Mouse (Mus musculus): ENCODE measurements around the gene Gpr33. TPM values are rescaled to one million over a fixed set of nuclear protein-coding genes. Genes with fewer than 3 reads are reported as not detected.
A peak's percentile ranks its signal among the peaks of the same experiment; 100 is the strongest.

The Gpr33 gene
- not detected for total RNA-seq (2022)

GRCm38 (mm10) chr12:52027963-52028362, at the start of gene Gpr33:
Gene Gpr33, minus strand, starts transcription at chr12:52028063.
- no peak for DNase-seq (ENCODE audit: low spot score in 2 of 2)

DNA sequence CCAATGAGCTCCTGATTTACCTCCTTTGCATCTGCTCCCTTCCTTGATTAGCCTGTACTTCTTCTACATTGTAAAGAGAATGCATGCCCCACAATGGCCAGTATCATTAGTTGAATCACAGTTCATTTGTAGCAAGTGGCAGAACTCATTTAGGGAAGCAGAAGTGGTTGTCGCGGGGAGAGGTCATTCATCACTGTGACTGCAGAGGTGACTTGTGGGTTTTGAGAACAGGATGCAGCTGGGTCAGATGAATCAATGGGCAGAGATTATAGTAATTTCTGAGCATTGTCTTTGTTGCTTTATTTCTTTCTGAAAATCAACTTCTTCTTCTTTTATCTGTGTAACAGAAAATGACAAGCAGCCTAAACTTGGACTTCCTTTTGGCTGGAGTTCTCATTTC, 21.5 kb upstream of the Gpr33 start:
- DNase-seq (ENCODE audit: low spot score in 2 of 2), result no peak

DNA sequence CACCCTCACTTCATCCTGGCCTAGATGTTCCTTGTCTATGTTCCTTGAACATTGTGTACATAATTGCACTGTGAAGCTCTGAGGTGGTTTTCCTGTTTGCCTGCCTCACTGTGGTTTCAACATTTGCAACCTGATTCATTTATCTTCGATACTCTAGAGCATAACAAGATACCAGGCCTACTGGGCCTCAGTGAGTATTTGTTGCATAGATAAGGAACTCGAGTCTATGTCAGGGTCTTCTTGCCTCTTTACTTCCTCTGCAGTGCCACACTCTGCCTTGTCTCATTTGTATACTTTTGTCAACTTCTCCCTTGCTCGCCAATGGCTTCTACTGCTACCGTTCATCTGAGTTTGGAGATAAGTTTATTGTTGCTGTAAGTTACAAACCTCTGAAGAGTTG, 18.5 kb upstream of the Gpr33 start:
- no peak for DNase-seq (ENCODE audit: low spot score in 2 of 2)

- no peak for DNase-seq (ENCODE audit: low spot score in 2 of 2)
Observed at GRCm38 (mm10) chr12:52042818-52043336, 15.0 kb upstream of the Gpr33 start.

DNA sequence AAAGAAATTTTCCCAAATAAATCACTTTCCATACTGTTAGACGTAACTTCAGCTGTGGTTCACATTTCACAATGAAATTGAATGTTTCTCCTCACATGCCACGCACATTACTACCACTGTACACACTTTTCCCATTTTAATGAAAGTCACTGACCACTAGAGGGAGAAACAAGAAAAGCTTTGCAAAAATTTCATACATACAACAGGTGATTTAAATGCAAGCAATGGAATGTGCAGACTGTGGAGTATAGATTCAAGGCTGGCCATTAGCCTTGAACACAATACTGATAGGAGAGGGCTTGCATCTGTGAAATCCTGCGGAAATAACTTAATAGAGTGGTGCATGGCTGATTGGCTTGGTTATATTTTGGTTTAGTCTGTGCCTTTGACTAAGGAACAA, 10.5 kb upstream of the Gpr33 start:
- DNase-seq (ENCODE audit: low spot score in 2 of 2), result no peak

- no peak for DNase-seq (ENCODE audit: low spot score in 2 of 2)
Observed at GRCm38 (mm10) chr12:52034956-52035355, 7.1 kb upstream of the Gpr33 start.

GRCm38 (mm10) chr12:52032276-52032675, 4.4 kb upstream of the Gpr33 start:
- no peak for DNase-seq (ENCODE audit: low spot score in 2 of 2)

- no peak for DNase-seq (ENCODE audit: low spot score in 2 of 2)
Observed at GRCm38 (mm10) chr12:52014494-52015029, 13.3 kb downstream of the Gpr33 start.

DNA sequence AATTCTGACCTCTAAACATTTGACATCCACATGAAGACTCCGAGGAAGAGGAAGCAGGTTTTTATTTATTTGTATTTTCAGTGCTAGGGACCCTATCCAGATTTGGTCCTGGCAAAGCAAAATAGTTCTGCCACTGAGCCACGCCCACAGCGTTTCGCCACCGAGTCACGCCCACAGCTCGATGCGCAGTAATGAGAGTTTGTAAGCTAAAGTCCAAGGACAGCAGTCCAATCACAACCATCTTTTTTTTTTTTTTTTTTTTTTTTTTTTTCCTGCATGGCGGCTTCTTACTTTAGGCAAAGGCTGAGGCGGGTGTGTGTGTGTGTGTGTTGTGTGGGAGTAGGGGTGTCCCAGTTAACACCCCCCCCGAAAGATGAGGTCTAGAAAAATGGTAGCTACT, 13.8 kb downstream of the Gpr33 start:
- no peak for DNase-seq (ENCODE audit: low spot score in 2 of 2)

DNA sequence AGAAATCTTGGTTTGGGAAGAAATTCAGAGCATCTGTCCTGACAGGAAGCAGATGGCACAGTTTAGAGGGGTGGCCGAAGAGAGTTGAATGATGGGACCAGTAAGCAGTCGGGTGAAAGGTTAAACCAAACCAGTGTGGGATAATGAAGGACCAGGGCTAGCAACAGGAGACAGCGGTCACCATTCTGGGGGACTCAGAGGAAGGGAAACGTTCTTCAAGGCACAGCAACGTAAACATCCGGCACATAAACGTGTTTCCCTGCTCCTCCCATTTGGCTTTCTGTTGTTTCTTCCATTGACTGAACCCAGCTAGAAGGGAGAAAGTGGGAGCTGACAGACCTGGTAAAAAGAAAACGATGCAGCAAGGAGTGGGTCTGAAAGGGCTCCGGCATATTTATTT, 14.6 kb downstream of the Gpr33 start:
- DNase-seq (ENCODE audit: low spot score in 2 of 2), result no peak

DNA sequence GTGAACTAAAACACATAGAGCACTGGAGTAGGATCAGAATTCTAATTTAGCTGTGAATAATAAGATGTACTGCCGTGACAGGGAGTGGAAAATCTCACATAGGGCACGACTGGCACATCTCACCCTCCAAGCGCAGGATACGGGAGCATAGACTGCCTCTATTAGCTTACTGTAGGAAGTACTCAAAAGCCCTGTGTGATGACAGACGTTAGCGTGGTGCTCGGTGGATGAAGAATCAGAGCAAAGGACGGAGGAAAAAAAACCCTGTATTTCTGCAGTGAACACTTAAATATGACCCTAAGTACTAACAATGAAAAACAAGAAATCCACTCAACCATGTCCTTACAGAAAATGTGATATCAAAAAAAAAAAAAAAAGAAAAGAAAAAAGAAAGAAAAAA, 15.7 kb downstream of the Gpr33 start:
- no peak for DNase-seq (ENCODE audit: low spot score in 2 of 2)

GRCm38 (mm10) chr12:52010630-52010961, 17.3 kb downstream of the Gpr33 start:
- no peak for DNase-seq (ENCODE audit: low spot score in 2 of 2)

DNA sequence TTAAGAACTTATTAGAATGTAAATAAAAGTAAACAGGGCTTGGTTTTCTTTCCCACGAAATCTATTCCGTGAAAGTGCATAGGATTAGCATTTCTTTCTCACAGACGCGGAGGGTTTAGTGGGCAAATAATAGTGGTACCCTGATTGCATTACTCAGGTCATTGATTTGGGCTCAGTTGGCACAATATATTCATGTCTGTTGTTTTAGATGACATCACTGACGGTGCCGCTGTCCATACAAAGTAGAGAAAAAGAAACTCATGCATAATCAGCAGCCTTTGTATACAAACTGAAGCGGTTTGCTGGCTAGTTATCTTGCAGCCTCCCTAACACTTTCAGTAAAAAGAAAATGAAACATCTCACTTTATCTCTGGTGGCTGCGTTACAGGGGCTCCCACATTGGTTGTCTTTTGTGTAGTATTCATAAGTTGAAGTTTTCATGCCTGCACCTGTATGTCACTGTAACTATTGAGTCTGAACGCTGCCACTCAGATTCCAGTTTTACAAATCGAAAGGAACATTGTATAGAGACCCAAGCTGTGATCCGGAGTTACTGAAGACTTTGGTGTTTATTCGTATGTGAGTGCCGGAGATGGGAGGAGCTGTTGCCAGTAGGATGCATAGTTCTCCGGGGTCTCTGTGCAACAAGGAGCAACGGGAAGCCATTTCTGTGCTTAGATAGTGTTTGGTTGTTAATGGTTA, 17.8 kb downstream of the Gpr33 start:
- no peak for DNase-seq (ENCODE audit: low spot score in 2 of 2)

DNA sequence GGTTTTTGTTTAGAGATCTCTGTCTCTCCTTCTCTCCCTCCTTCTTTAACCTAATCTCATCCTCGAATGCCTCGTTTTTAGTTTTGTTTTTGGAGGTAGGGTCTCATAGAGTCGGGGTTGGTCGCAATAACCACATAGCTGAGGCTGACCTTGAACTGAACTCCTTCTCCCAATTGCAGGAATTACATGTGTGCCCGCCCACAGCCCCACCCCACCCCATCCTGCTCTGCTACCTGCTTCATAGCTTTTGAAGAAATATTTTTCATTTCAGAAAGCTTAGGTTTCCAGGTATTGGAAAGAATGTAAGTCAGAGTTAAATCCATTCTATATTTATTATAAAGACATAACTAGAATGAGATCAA, 21.2 kb downstream of the Gpr33 start:
- DNase-seq (ENCODE audit: low spot score in 2 of 2), result no peak

DNA sequence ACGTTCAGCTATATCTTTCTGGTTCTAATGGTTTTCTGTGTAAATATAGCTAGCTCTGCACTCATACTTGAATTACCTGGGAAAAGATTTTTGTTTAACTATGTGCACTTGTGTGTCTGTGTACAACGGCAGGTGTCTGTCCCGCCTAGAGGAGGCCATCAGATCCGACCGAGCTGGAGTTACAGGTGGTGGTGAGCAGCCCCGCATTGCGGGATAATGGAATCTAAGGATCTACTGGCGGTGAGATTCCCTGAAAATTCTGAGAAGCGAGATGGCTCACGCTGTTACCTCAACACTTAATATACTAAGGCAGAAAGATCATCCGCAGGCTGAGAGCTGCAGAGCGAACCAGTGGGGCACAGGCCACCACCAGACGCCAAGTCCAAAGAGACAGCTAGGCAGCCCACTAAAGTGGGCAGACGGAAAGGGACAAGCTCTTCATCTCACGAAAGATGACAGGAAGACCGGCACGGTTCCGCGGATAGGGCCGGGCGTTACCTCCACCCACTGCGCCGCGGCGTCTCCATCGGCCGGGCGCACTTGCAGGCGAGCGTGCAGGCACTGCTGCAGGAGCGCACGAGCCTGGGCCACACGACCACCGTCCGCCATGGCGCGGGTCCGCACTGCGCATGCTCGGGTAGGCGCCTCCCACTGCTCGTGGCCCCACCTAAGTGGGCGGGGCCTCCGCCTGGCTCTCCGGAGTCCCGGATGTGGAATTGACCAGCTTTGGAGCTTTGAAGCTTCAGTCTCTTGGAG, 21.8 kb downstream of the Gpr33 start, which contains the start of gene Dtd2:
Gene Dtd2, minus strand, starts transcription at position 625 of the 756 bp plus-strand sequence.
- DNase-seq (ENCODE audit: low spot score in 2 of 2), result peak; percentile 84 to 88

- no peak for DNase-seq (ENCODE audit: low spot score in 2 of 2)
Observed at GRCm38 (mm10) chr12:52002746-52003145, 25.1 kb downstream of the Gpr33 start.

DNA sequence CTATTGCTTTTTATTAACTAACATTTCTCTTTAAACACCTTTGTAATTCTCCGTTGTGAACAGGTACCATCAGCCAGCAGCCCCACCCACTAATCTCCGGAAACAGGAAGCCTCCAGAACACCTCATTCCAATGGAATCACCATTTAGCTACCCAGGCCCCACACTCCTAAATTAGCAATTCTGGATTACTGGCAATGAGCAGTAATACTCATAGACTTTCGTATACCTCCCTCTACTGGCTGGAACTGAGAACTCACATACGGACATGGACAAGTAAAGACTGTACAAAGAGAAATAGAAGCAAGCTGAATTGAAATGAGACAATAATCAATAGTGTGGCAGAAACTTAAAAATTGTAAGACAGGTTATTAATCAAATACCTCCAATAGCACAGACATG, 26.3 kb downstream of the Gpr33 start:
- peak in 1 of 2 experiments; percentile 29 for DNase-seq (ENCODE audit: low spot score in 2 of 2)

GRCm38 (mm10) chr12:51998366-51998932, 29.4 kb downstream of the Gpr33 start:
- DNase-seq (ENCODE audit: low spot score in 2 of 2), result no peak

GRCm38 (mm10) chr12:51995738-51996536, 31.9 kb downstream of the Gpr33 start:
- DNase-seq (ENCODE audit: low spot score in 2 of 2), result no peak

DNA sequence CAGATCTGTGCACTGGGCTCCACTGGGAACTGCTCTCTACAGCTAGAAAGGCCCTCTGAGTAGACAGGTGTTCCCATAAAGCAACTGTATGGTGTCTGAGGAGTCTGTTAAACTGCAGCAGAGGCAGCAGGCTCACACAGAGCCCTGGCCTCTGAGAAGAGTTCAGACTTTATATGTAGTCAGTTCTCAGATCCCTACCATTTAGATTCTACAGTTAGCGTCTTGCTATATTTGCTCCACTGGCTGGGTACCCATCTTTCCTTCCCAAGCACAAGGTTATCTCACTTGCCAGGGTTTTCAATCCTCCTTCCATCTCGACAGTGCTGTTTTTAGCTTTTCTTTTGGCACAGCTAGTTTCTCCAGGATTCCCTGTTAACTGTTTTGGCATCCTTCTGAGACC, 37.2 kb downstream of the Gpr33 start:
- DNase-seq (ENCODE audit: low spot score in 2 of 2), result peak; percentile 12 to 19

DNA sequence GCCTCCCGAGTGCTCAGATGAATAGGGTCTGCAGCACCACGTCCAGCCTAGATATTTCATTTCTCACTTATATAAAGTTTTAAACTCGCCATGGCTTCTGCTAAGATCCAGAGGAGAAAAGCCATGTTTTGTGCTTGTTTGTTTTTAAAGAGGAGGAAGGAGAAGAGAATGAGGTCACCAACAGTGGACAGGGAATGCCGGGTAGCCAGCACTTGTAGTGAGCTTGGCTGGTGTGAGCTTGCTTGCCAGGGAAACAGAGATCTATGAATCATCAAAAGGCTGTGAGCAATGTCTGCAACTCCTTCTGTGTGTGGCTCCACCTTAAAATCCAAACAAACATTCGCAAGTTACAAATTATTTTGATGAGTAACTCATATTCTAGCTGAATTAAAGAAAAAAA, 39.3 kb downstream of the Gpr33 start:
- DNase-seq (ENCODE audit: low spot score in 2 of 2), result no peak
